Mouse (Mus musculus) common myeloid progenitor, adult 5-6 weeks (primary cell): ENCODE measurements around the gene Kat5. TPM values are rescaled to one million over a fixed set of nuclear protein-coding genes. Genes with fewer than 3 reads are reported as not detected.

ENCODE experiments used
- ATAC-seq: replicated peaks from 2 replicates; pipeline ENCODE4 v1.8.0; 2016; ENCODE audit warnings: low read depth, mild to moderate bottlenecking, moderate TSS enrichment, inconsistent platforms; ENCODE audit not compliant: poor library complexity, severe bottlenecking
- total RNA-seq: library from RNA; stranded (forward); fragments of 200-1000, 187-1606 nt; gene quantifications from 2 replicates; pipeline ENCODE4 v1.2.3, GENCODE M21; 2017

The Kat5 gene
- total RNA-seq, 1 experiment from 2014 or later = 74.3 TPM

GRCm38 (mm10) chr19:5575336-5575735 is 34.7 kb downstream of the Kat5 start:
- ATAC-seq = no peak

GRCm38 (mm10) chr19:5572331-5573125 is 37.5 kb downstream of the Kat5 start:
- ATAC-seq = peak; percentile 30

GRCm38 (mm10) chr19:5571831-5572230 is 38.2 kb downstream of the Kat5 start:
- ATAC-seq = peak; percentile 61

- ATAC-seq = no peak
These were observed 39.4 kb downstream of the Kat5 start for GRCm38 (mm10) chr19:5570353-5571246.

GRCm38 (mm10) chr19:5569521-5569920 is 40.5 kb downstream of the Kat5 start:
- ATAC-seq = no peak

GRCm38 (mm10) chr19:5568470-5569140 is 41.4 kb downstream of the Kat5 start:
- peak; percentile 22; the same call in 1 of the 2 replicates for ATAC-seq

- ATAC-seq = peak; percentile 47
These were observed 42.2 kb downstream of the Kat5 start, which contains the start of gene Ap5b1 for GRCm38 (mm10) chr19:5567534-5568469. Gene Ap5b1, plus strand, starts transcription at chr19:5568025.

- peak; percentile 2; the same call in 1 of the 2 replicates for ATAC-seq
These were observed 42.9 kb downstream of the Kat5 start for GRCm38 (mm10) chr19:5567180-5567533.

GRCm38 (mm10) chr19:5566316-5566715 is 43.7 kb downstream of the Kat5 start:
- ATAC-seq = no peak

GRCm38 (mm10) chr19:5562776-5563175 is 47.3 kb downstream of the Kat5 start:
- ATAC-seq = no peak

- ATAC-seq = no peak
These were observed 48.2 kb downstream of the Kat5 start for GRCm38 (mm10) chr19:5561886-5562285.

- ATAC-seq = no peak
These were observed 48.7 kb downstream of the Kat5 start for GRCm38 (mm10) chr19:5561252-5561790.

- ATAC-seq = no peak
These were observed 49.5 kb downstream of the Kat5 start, which contains the start of gene Ovol1 for GRCm38 (mm10) chr19:5560457-5561041. Gene Ovol1, minus strand, starts transcription at chr19:5560646.

GRCm38 (mm10) chr19:5559631-5560456 is 50.2 kb downstream of the Kat5 start:
- ATAC-seq = 0 out of 2 replicates have a peak, but pooled peaks have one; percentile 5

- no peak for ATAC-seq
These were observed 50.8 kb downstream of the Kat5 start for GRCm38 (mm10) chr19:5559229-5559628.

GRCm38 (mm10) chr19:5558770-5559169 is 51.3 kb downstream of the Kat5 start:
- ATAC-seq = no peak

- no peak for ATAC-seq
These were observed 51.9 kb downstream of the Kat5 start for GRCm38 (mm10) chr19:5558169-5558568.

- no peak for ATAC-seq
These were observed 55.8 kb downstream of the Kat5 start for GRCm38 (mm10) chr19:5554212-5554611.
